Mouse (Mus musculus) kidney, postnatal 14 days (tissue): Measurements from ENCODE around the gene Mcts1.

Experiments used
- DNase-seq: peaks from one replicate; pipeline ENCODE4 v3.0.0; 2022; ENCODE audit warnings: mixed read lengths

Mcts1 gene

DNA sequence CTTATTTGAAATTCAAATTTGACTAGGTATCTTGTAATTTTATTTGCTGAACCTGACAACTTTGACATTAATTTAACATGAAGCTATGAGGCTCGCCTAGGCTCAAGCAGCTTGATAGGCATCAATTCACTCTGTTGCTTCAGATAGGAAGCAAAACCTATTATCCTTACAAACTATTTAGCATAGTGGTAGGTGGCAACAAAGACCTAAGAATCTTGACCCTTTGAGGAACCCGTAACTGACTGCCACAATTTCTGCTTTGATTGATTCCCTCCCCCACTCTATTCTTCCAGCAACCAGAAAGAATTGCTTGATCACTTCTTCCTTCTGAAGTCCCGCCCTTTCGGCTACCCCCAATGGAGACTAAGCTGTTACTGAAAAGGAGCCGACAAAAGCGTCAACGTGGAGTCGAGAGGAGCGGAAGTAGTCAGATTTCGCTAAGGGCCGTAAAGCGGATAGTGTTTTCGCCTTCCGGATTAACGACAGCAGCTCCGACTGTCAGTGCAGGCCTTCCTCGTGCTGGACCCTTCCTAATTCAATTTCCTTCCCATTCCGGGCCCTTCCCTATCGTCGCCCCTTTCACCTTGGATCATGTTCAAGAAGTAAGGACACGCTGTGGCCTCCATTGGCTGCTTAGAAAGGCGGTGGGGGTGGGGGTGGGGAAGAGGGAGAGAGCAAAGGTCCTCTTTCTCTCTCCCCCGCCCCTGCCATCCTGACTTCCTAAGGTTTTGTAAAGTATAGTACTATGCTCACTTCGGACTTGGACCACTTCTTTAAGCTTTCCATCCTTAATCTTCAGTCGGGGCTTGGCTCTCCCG is at the start of gene Mcts1:
TSS of gene Mcts1 (plus strand) at position 402 of the 818 bp plus-strand sequence.
- DNase-seq: peak; percentile 82

DNA sequence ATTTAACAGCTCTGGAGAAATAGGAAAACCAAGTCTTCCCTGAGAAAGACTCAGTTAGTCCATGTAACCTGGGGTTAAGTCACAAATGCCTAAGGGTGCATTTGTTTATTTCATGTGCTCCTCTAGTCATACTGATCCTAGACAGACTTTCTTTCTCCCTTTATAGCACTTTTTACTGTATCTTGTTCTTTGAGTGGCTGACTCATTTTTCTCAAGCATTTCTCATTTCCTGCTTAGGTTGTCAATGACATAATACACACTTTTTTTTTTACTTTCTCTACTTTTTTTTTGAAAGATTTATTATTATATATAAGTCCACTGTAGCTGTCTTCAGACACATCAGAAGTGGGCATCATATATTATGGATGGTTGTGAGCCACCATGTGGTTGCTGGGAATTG is 47.1 kb upstream of the Mcts1 start:
- DNase-seq: no peak

DNA sequence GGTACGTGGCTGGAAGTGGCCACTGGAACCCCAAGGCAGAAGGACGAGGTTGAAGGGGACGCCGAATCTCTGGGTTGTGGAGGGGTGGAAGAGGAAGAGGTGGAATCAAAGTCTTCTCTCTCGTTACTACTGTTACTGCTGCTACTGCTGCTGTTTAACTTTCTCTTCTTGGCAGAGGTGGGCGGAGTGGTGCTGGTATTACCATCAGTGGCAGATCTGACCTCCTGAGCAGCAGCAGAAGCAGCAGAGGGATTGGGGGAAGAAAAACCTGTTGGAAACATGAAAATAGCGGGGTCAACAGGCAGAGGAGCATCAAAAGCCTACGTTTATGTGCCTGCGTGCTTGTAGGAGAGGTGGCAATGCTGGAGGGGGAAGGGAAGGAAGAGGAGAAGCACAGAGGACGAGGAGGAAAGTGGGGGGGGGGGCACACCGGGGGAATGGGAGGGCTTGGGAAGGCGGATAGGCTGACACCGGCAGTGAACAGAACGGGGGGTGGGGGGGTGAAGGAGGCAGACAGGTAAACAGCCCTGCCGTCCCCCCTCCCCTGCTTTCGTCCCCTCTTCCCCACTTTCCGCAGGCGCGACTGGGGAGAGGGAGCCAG is 36.3 kb upstream of the Mcts1 start:
- peak; percentile 18 for DNase-seq

DNA sequence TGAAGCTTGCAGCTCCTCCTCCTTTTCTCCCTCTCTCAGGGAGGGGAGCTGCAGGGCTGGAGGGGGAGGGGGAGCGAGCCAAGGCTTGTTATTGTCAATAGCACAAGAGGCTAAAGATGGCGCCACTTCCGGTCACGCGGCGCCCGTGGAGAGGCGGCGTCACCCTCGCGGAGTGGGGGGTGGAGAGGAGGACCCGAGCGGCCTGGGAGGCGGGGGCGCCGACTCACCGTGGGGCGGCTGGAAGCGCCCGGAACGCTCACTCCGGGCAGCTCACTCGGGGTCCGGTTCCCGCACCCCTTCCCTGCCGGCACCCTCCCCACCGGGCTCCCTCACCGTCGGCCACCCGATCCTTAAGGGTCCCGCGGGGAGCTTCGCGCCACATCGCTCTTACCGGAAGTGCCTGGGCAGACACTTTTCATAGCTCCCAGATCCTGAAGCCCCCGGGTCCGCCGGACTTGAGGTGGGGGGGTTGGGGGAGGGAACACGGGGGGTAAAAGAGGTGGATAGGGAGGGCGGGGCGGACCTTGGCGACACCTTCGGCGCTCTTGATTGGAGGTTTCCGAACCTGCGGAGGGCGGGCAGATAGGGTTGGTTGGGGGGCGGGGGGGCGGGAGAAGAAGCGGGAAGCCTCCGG is 35.7 kb upstream of the Mcts1 start:
- peak; percentile 93 for DNase-seq

DNA sequence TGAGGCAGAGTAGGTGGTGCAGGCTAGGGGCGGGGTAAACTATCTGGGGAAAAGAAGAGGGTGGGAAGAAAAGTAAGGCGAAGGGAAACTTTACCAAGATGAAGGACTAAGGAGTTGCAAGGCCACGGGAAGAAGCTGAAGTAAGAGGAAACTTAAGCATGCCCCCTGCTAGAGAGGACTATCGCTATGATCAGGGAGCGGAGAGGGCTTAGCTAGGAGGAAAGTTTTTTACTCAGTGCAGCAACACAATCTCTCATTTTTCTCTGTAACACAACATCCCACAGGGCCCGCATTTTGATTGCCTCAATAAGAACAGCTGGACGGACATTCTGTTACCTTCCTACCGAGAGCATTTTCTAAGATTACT is 35.2 kb upstream of the Mcts1 start:
- no peak for DNase-seq

DNA sequence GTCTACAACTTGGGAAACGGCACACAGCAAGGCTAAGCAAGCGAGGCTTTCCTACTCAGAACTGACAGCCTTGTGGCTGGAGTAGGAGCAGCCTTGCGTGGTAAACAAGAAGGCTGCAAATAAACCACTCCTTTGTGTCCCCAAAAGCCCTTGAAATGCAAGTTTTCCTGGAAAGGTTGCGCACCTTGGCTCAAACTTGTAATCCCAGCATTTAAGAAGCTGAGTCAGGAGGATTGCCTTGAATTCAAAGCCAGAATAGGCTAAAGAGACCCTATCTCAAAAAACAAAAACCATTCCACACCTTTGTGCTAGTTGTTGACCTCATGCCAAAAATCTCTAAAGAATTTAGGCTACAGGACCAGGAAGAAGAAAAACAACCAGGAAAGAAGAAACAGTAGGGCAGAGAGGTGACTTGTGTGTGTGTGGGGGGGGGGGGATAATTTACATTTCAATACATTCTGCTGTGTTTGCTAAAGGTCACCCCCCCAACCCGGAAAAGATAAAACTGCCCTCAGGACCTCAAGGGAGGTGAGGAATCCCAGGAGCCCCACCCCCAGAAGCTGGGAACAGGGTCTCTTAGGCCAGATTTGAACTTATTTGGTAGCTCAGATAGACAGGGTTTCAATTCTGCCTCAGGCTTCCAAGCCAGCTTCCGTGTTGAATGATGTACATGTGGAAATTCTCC is 33.7 kb upstream of the Mcts1 start:
- DNase-seq: no peak

DNA sequence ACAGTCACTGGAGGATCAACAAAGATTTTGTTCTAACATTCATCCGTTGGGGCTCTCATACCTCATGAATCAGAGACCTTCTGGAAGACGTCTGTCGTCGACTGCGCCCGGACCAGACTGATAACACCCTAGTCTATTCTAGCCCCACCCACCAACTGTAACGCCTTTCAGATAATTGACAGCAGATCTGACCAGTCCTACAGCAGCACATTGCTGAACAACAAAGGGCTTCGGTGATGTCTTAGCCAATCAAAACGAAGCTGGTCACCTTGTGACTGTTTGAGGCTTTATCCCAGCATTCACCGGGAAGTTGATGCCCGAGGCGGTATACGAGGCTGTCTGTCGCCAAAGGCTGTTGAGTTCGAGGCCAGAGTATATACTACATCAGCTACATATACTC is 24.3 kb upstream of the Mcts1 start, which contains the start of gene Cul4b:
TSS of gene Cul4b (minus strand) at position 119 of the 400 bp plus-strand sequence.
- DNase-seq: no peak

DNA sequence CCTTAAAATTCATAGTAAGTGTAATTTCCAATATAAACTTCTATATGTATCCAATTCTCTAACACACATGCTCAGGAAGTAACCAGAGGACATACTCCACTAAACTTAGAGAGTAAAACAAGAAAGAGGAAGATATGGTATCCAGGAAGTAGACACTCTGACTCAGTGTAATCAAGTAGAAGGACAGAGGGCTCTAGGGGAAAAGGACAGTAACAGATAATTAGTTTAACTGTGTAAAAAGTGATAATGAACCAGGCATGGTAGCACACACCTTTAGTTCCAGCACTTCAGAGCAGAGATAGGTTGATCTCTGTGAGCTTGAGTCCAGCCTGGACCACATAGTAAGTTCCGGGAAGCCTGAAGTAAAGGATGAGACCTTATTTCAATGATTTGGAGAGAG is 19.2 kb upstream of the Mcts1 start:
- no peak for DNase-seq

DNA sequence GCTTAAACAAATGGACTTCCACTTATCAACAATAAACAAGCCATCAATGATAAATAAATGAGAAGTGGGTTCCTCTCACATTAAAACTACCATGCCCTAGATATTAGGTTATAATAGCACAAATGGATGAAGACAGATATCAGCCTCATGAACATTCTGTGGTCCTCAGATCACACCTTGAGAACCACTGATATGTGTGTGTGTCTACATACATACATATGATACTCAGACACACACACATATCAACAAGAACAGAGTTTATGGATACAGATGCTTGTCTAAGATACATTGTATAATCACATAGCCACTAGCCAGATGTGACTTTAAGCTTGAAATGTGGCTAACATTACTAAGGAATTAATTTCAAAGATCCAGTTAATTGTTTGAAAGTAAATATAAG is 17.1 kb upstream of the Mcts1 start:
- DNase-seq: no peak

DNA sequence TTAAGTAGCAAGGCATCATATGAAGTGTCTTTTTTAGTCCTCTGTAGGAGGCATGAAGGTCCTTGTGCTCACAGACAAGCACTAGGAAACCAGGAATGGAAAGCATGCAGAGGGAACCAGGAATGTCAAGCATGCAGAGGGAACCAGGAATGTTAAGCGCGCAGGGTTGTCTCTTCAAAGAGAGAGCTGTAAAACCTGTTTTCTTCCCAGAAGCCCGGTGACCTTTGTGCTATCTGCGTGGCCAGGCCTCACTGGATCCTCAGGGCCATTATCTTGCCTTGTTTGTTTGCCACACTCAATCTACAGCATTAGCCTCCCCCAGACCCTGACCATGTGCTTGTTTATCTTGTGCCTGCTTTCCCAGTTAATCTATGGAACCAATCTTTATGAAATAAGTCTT is 10.6 kb upstream of the Mcts1 start:
- DNase-seq: peak; percentile 40

DNA sequence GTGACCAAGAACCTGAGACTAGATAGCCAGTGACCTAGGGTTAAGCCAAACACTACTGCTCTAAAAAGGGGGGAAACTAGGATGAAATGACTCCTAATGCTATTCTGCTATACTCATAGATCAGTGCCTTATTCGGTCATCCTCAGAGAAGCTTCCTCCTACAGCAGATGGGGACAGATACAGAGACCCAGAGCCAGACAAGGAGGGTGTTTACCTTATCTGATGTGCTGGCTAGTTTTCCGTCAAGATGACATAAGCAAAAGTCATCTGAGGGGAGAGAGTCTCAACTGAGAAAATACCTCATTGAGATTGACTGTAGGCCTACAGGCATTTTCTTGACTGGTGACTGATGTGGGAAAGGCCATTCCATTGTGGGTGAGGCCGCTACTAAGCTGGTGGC is 8.6 kb upstream of the Mcts1 start:
- no peak for DNase-seq

DNA sequence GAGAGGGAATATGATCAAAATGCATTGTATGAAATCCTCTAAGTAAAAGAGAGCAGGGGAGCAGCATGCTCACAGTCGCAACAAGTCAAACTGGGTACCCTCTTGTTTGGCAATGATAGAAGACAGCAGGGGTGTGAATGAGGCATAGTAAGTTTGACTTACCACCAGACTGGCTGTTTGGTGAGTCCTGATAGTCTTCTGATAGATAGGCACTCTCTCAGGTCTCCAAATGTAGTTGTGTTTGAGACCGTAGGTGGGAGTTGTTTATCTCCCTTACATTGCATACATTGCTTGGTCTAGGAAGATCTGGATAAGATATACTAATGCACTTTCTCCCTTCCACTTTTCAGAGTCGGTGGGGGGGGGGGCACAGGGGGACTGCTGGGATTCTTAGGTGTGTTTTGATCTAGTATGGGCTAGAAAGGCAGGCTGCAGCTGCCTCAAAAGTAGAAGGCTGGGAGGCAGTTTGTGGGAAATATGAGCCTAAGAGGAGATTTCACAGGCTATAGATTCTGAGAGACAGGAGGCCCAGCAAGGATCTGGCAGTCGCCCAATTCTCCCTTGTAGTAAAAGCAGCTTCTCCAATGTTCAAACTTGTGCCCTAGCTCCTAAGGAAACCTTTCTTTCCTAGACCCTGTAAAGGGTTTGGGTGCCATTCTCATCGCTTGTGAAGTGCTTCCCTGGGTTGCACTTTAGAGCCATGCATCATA is 7.0 kb upstream of the Mcts1 start:
- peak; percentile 4 for DNase-seq

DNA sequence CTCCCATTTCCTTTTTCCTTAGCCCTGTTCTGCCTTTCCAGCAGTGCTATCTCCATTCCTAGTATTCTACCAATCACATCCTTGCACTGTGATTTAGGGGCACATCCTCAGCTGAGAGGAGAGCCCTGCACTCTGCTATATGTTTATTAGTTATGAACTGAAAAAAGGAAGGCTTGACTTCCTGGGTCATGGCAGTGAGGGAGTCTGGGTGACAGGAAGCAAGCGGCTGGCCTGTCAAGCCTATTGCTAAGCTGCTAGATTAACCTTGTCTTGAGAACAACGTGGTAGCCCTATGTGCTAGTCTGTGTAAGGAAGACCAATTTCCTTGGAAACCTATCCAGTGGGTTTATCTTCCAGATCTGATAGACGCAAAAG is 604 bp downstream of the Mcts1 start:
- DNase-seq: peak; percentile 26

DNA sequence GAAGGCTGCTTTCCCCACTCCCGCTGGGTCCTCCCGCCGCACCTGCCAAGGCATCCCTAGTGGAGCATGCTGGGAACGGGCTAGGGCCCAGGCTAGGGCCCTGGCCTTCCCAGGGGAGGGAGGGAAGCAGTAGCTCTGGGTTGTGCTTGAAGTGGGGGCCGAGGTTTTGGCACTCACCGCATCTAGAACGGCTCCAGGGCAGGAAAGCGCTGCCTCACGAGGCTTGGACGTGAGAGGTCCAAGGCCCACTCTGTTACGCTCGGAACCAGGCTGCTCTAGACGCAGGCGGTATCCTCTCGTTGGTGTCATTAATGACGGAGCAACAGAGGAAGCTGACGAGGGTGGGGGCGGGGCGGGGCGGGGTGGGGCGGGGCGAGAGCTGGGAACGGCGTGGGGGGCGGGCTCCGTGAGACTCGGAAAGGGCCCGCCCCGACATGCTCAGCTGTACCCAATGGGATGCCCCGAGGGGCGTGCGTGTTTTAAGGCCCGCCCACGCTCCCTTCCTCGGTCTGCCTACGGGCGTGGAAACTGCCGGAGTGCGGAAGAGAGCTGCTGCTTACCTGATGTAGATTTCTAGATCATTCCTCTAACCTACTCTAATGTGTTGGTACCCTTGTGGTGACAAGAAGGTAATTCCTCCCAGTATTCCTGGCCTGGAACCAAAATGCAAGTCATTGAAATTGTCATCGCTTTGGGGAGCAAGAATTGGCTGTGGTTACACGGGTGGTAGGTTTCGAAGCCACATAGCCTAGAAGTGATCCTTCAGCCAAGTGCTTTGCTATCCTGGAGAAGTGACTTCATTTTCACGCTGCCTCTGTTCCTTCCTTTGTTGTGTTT is 34.6 kb downstream of the Mcts1 start, which contains the start of gene C1galt1c1:
TSS of gene C1galt1c1 (minus strand) at position 287 of the 837 bp plus-strand sequence.
- peak; percentile 95 for DNase-seq

DNA sequence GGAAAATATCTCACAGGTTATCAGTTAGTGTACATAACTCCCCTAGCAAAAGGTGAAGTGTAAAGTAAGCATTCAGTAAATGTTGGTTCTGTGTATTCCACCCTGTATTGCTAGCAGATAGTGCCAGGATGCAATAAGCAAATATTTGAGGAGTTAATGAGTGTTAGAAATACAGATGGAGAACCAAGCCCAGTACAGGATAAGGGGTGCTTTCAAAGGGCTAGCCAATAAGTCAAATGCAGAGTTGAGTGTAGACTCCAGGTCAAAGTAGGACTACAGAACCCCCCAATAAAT is 35.2 kb downstream of the Mcts1 start:
- DNase-seq: no peak

DNA sequence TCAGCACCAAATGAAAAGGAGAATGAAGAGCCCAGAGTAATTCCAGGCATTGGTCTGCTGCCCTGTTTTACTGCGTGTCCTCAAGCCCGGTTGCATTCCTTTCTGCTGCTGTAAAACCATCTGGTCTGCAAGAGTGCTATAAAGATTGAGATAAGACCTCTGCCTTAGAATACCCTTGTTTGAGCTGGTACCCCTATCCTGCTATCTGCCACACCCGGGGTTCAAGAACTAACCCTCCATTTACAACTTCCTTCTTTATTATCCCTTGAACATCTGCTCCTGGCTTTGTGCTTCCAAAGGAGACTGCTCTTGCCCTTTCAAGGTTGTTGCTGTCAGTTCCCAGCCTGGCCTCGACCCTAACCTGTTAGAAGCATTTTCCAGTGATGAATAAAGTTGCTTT is 41.1 kb downstream of the Mcts1 start:
- no peak for DNase-seq

DNA sequence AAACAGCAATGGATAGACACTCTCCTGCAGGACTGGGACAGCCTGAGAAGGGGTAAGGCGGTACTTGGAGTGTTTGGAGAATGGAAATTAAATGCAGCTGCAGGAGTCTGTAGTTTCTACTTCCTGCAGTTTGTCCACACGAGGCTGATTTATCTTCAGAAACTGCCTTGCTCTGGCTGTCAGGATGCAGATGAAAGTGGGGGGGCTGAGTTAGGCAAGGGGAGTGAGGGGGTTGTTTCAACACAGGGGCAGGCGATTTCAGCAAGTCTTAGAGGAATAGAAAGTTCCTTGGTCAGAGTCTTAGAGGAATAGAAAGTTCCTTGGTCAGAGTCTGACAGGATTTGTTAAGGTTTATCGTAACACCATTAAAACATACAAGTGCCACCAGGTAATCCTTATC is 41.8 kb downstream of the Mcts1 start:
- DNase-seq: no peak

DNA sequence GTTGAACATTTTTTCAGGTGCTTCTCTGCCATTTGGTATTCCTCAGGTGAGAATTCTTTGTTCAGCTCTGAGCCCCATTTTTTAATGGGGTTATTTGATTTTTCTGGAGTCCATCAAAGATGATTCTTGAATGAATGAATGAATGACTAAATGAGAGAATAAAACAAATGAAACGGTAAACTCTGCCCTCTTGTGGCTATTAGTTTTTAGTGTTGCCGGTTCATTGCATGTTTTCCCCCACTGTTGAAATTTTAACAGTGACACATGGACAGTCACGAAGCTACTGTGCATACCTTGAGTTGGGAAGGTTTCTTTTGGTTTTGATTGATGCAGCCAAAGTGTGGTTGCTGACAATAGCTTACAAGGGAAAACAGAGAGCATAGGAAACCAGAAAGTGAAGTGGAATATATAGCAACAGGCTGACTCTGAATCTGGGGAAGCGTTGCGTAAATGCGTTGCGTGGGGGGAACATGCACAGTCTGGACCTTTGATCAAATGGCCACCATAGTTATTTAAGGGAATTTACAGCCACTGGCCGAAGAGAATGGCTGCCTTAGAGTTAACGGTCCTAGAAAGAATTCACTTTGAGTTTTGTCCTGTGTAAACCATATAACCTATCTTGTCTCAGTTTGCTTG is 50.1 kb downstream of the Mcts1 start:
- DNase-seq: peak; percentile 3

DNA sequence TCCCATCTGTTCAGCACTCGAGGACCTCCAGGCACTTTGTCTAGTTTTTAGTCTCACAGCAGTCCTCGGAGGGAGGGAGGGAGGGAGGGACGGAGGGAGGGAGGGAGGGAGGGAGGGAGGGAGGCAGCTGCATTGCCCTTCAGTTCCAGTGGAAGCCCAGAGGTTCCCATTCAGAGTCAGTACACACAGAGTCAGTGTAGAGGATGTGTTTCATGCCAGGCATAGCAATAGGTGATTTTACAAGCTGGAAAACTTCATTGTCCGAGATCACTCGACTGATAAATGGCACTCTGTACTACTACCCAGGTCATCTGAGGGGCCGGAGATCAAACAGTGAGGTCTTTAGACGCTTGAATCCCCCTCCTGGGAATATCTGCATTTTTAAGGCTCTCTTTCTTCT is 50.8 kb downstream of the Mcts1 start:
- no peak for DNase-seq

DNA sequence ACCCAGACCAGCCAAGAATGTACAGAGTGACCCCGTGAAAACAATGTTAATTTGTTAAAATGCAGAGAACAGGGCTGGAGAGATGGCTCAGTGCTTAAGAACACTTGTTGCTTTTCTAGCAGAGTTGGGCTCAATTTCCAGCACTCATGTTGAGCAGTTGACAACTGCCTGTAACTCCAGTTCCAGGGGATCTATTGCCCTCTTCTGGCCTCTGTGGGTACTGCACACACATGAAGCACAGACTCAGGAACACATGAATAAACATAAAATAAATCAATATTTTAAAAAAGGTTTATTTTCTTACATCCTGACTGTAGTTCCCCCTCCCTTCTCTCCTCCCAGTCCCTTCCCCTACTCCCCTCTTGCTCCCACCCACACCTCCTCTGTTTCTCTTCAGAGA is 52.8 kb downstream of the Mcts1 start:
- no peak for DNase-seq

DNA sequence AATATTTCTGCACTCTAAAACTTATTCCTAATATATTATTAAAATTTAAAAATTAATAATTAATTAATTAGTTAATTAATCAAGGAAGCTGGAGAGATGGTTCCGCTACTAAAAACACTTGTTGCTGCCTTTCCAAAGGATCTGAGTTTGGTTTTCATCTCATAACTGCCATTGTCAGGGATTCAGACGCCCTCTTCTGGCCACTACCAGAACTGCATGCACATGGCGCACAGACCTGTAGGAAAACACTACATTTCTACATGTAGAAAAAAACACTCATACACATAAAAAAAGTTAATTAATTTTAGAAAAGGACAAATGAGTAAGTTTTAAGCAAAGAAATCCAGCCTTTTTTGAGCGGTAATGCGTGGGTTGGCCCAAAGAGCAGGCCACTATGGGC is 54.3 kb downstream of the Mcts1 start:
- no peak for DNase-seq
